Mouse (Mus musculus): ENCODE measurements around the gene Tnni3. TPM values are rescaled to one million over a fixed set of nuclear protein-coding genes. Genes with fewer than 3 reads are reported as not detected.
"Not testable (repeated sequence)": the region's sequence is repeated elsewhere in the genome, so short reads cannot be mapped to it uniquely, and the experiment has no call there.

Tnni3 gene
- total RNA-seq (2018; cell fraction: chromatin; rRNA removed), result 100 to 1,000 TPM in 9 of 26 experiments, 10 to 100 TPM in 17; 16.3 to 147 (median 47.9) TPM
- total RNA-seq (2018; cell fraction: cytosol; rRNA removed), result 1 to 10 TPM in 8 of 26 experiments, under 1 TPM in 17, not detected in 1; 0.30 to 6.8 (median 0.89) TPM
- 10 to 100 TPM; 13.1 to 93.0 (median 33.9) TPM for total RNA-seq (2018; cell fraction: nucleus; rRNA removed)
- polyA plus RNA-seq (2018), result 0.57 to 2.9 TPM (median 2.8 TPM) in 3 replicates

- H3K79me2 ChIP-seq (ENCODE audit: inconsistent target); H3K36me3 ChIP-seq (ENCODE audit: inconsistent target); H3K27ac ChIP-seq; H3K4me3 ChIP-seq (ENCODE audit: inconsistent target): not testable (repeated sequence)
- WGBS (ENCODE audit: missing documents), result 55% methylated on average over 10 of the region's 15 CpGs
These were observed at the start of gene Tnni3 for GRCm38 (mm10) chr7:4524212-4524922. TSS of gene Tnni3 (minus strand) at chr7:4524229.

GRCm38 (mm10) chr7:4572361-4572760 is 48.3 kb upstream of the Tnni3 start:
- WGBS (ENCODE audit: missing documents), result no CpG with 5 or more reads among the region's 2 CpGs
- H3K79me2 ChIP-seq (ENCODE audit: inconsistent target); H3K27ac ChIP-seq; H3K4me3 ChIP-seq (ENCODE audit: inconsistent target); H3K36me3 ChIP-seq (ENCODE audit: inconsistent target): not testable (repeated sequence)

- Histone ChIP-seq H3K36me3 (ENCODE audit: inconsistent target) (no peaks in the 10 kb centered on the region), H3K27ac (no peak overlapping the region), H3K79me2 (ENCODE audit: inconsistent target) (no peaks in the 10 kb centered on the region), H3K4me3 (ENCODE audit: inconsistent target) (no peak overlapping the region)
- 86% methylated on average over 2 of the region's 3 CpGs for WGBS (ENCODE audit: missing documents)
These were observed 38.6 kb upstream of the Tnni3 start for GRCm38 (mm10) chr7:4562660-4563059.

- WGBS (ENCODE audit: missing documents), result 72% methylated on average over 5 of the region's 6 CpGs
These were observed 33.1 kb upstream of the Tnni3 start for GRCm38 (mm10) chr7:4557167-4557560.

GRCm38 (mm10) chr7:4556256-4557166 is 32.5 kb upstream of the Tnni3 start:
- Histone ChIP-seq H3K36me3 (ENCODE audit: inconsistent target) (no peaks in the 10 kb centered on the region), H3K4me3 (ENCODE audit: inconsistent target) (no peak overlapping the region), H3K79me2 (ENCODE audit: inconsistent target) (no peaks in the 10 kb centered on the region), H3K27ac (no peak overlapping the region)
- 19% methylated on average over 15 of the region's 15 CpGs for WGBS (ENCODE audit: missing documents)

More at GRCm38 (mm10) chr7:4557167-4557560, 33.1 kb upstream of the Tnni3 start:
- no peaks in the 10 kb centered on the region for H3K36me3 ChIP-seq (ENCODE audit: inconsistent target)
- H3K27ac ChIP-seq, result no peak overlapping the region
- H3K4me3 ChIP-seq (ENCODE audit: inconsistent target), result no peak overlapping the region
- H3K79me2 ChIP-seq (ENCODE audit: inconsistent target), result no peaks in the 10 kb centered on the region

- no peak within 1 kb of the TSS for H3K4me3 ChIP-seq (ENCODE audit: inconsistent target)
- WGBS (ENCODE audit: missing documents), result 6% methylated on average over 32 of the region's 33 CpGs
- H3K36me3 ChIP-seq (ENCODE audit: inconsistent target), result no peaks in the 10 kb centered on the region
These were observed 23.2 kb upstream of the Tnni3 start, which contains the start of gene Syt5 for GRCm38 (mm10) chr7:4547221-4547641. TSS of gene Syt5 (minus strand) at chr7:4547541.

GRCm38 (mm10) chr7:4546591-4547131 is 22.6 kb upstream of the Tnni3 start:
- Histone ChIP-seq H3K36me3 (ENCODE audit: inconsistent target) (no peaks in the 10 kb centered on the region), H3K79me2 (ENCODE audit: inconsistent target) (no peaks in the 10 kb centered on the region), H3K4me3 (ENCODE audit: inconsistent target) (no peak overlapping the region), H3K27ac (no peak overlapping the region)
- WGBS (ENCODE audit: missing documents), result 4% methylated on average over 26 of the region's 26 CpGs

More at GRCm38 (mm10) chr7:4547221-4547641, 23.2 kb upstream of the Tnni3 start, which contains the start of gene Syt5:
- Histone ChIP-seq H3K79me2 (ENCODE audit: inconsistent target) (no peaks in the 10 kb centered on the region), H3K27ac (no peak within 1 kb of the TSS)

GRCm38 (mm10) chr7:4546050-4546449 is 22.0 kb upstream of the Tnni3 start:
- 81% methylated on average over 15 of the region's 15 CpGs for WGBS (ENCODE audit: missing documents)
- Histone ChIP-seq H3K79me2 (ENCODE audit: inconsistent target) (no peaks in the 10 kb centered on the region), H3K36me3 (ENCODE audit: inconsistent target) (no peaks in the 10 kb centered on the region), H3K27ac (no peak overlapping the region), H3K4me3 (ENCODE audit: inconsistent target) (no peak overlapping the region)

- H3K27ac ChIP-seq, result no peak overlapping the region
- WGBS (ENCODE audit: missing documents), result 55% methylated on average over 17 of the region's 17 CpGs
- H3K36me3 ChIP-seq (ENCODE audit: inconsistent target), result no peaks in the 10 kb centered on the region
- H3K4me3 ChIP-seq (ENCODE audit: inconsistent target), result no peak overlapping the region
- H3K79me2 ChIP-seq (ENCODE audit: inconsistent target), result no peaks in the 10 kb centered on the region
These were observed 18.0 kb upstream of the Tnni3 start for GRCm38 (mm10) chr7:4542013-4542412.

- no peaks in the 10 kb centered on the region for H3K36me3 ChIP-seq (ENCODE audit: inconsistent target)
- WGBS (ENCODE audit: missing documents), result 82% methylated on average over 5 of the region's 5 CpGs
These were observed 17.3 kb upstream of the Tnni3 start for GRCm38 (mm10) chr7:4541344-4541743.

GRCm38 (mm10) chr7:4539019-4539418 is 15.0 kb upstream of the Tnni3 start:
- H3K36me3 ChIP-seq (ENCODE audit: inconsistent target), result no peaks in the 10 kb centered on the region
- no peak overlapping the region for H3K4me3 ChIP-seq (ENCODE audit: inconsistent target)
- 91% methylated on average over 2 of the region's 2 CpGs for WGBS (ENCODE audit: missing documents)
- no peak overlapping the region for H3K27ac ChIP-seq
- no peaks in the 10 kb centered on the region for H3K79me2 ChIP-seq (ENCODE audit: inconsistent target)

More at GRCm38 (mm10) chr7:4541344-4541743, 17.3 kb upstream of the Tnni3 start:
- Histone ChIP-seq H3K4me3 (ENCODE audit: inconsistent target) (no peak overlapping the region), H3K27ac (no peak overlapping the region), H3K79me2 (ENCODE audit: inconsistent target) (no peaks in the 10 kb centered on the region)

- Histone ChIP-seq H3K4me3 (ENCODE audit: inconsistent target) (no peak overlapping the region), H3K27ac (no peak overlapping the region), H3K36me3 (ENCODE audit: inconsistent target) (no peaks in the 10 kb centered on the region), H3K79me2 (ENCODE audit: inconsistent target) (no peaks in the 10 kb centered on the region)
- 58% methylated on average over 4 of the region's 4 CpGs for WGBS (ENCODE audit: missing documents)
These were observed 13.2 kb upstream of the Tnni3 start for GRCm38 (mm10) chr7:4537181-4537580.

GRCm38 (mm10) chr7:4536369-4536768 is 12.3 kb upstream of the Tnni3 start:
- Histone ChIP-seq H3K36me3 (ENCODE audit: inconsistent target) (no peaks in the 10 kb centered on the region), H3K79me2 (ENCODE audit: inconsistent target) (no peaks in the 10 kb centered on the region), H3K27ac (no peak overlapping the region), H3K4me3 (ENCODE audit: inconsistent target) (no peak overlapping the region)
- WGBS (ENCODE audit: missing documents), result 96% methylated on average over 4 of the region's 4 CpGs

- Histone ChIP-seq H3K27ac (no peak within 1 kb of the TSS), H3K36me3 (ENCODE audit: inconsistent target) (no peaks in the 10 kb centered on the region), H3K4me3 (ENCODE audit: inconsistent target) (no peak within 1 kb of the TSS; the same call in 1 of the 2 replicates), H3K79me2 (ENCODE audit: inconsistent target) (no peaks in the 10 kb centered on the region)
- 9% methylated on average over 28 of the region's 28 CpGs for WGBS (ENCODE audit: missing documents)
These were observed 8.1 kb upstream of the Tnni3 start, which contains the start of gene Dnaaf3 for GRCm38 (mm10) chr7:4532005-4532729. TSS of gene Dnaaf3 (minus strand) at chr7:4532453.

Data from macrophage (primary cell).